Mouse (Mus musculus) embryonic facial prominence, embryonic 15.5 days (tissue): ENCODE measurements around the gene Brpf3. TPM values are rescaled to one million over a fixed set of nuclear protein-coding genes. Genes with fewer than 3 reads are reported as not detected.
"Not testable (repeated sequence)": the region's sequence is repeated elsewhere in the genome, so short reads cannot be mapped to it uniquely, and the experiment has no call there.

Experiments used
- ATAC-seq: fragments of 200-750 bp; cut with Nextera tagmentation; 2 replicates; pipeline ENCODE4 v1.8.0; 2017; ENCODE audit warnings: low read depth, moderate TSS enrichment; ENCODE audit not compliant: insufficient number of reproducible peaks, low FRiP score, low TSS enrichment
- H3K27ac ChIP-seq: fragments of 300-500 bp; sonication (generic); replicated peaks from 2 replicates; pipeline ENCODE4 v1.5.1; 2015; ENCODE audit warnings: mild to moderate bottlenecking, inconsistent platforms
- H3K27me3 ChIP-seq: fragments of 300-500 bp; sonication (generic); 2 replicates; pipeline ENCODE4 v1.6.1; 2015; ENCODE audit warnings: inconsistent platforms
- H3K36me3 ChIP-seq: fragments of 300-500 bp; sonication (generic); 2 replicates; pipeline ENCODE4 v1.6.1; 2015; ENCODE audit warnings: mild to moderate bottlenecking, inconsistent platforms
- H3K4me1 ChIP-seq: fragments of 300-500 bp; sonication (generic); 2 replicates; pipeline ENCODE4 v1.6.1; 2015; ENCODE audit warnings: inconsistent platforms
- H3K4me2 ChIP-seq: fragments of 300-500 bp; sonication (generic); replicated peaks from 2 replicates; pipeline ENCODE4 v1.6.1; 2015; ENCODE audit warnings: mild to moderate bottlenecking, inconsistent platforms
- H3K4me3 ChIP-seq: fragments of 300-500 bp; sonication (generic); replicated peaks from 2 replicates; pipeline ENCODE4 v1.5.1; 2015; ENCODE audit warnings: mild to moderate bottlenecking, inconsistent platforms
- H3K9ac ChIP-seq: fragments of 300-500 bp; sonication (generic); 2 replicates; pipeline ENCODE4 v1.6.1; 2015; ENCODE audit warnings: inconsistent platforms
- H3K9me3 ChIP-seq: fragments of 300-500 bp; sonication (generic); replicated peaks from 2 replicates; pipeline ENCODE4 v1.6.1; 2016; ENCODE audit warnings: inconsistent platforms
- WGBS: fragments of 180-500 bp; shearing (Covaris S2); methylation state at CpG from one replicate; pipeline ENCODE4 v1.1.7; 2015; 5-methylcytosine and 5-hydroxymethylcytosine counted together
- polyA plus RNA-seq: library from polyadenylated mRNA; unstranded; fragments of >200 nt; fragmentation: Nextera tagmentation; extraction: Ambion mirVana; gene quantifications from 2 replicates; pipeline ENCODE4 v1.2.1, GENCODE M21; 2015

Gene Brpf3
- polyA plus RNA-seq, 1 experiment from 2014 or later = 11.2 TPM

DNA sequence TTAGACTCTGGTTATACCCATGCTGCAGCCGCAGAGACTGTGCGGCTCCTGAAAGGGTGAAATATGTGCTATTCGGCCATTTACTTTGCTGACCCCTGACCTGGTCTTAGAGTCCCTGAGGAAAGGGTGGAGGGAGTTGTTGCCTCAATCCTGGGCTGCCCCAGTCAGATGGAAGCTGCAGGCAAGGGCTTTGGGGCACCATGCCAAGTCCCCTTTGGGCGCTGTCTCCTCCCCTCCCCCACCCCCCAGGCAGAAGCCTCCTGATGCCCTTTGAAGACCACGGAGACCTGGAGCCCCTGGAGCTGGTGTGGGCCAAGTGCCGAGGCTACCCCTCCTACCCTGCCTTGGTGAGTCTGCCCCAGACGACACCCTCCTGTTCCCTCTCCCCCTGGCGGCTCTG is 30.2 kb downstream of the Brpf3 start:
- H3K4me1 ChIP-seq = no peaks in the 10 kb centered on the region
- no peak overlapping the region for H3K27ac ChIP-seq
- no peak for ATAC-seq
- WGBS = 74% methylated on average over 8 of the region's 8 CpGs
- H3K36me3 ChIP-seq = peaks cover 92% of the 10 kb centered on the region
- no peaks in the 10 kb centered on the region for H3K27me3 ChIP-seq
- H3K4me3 ChIP-seq = no peak overlapping the region
- no peak overlapping the region for H3K9ac ChIP-seq
- no peaks in the 10 kb centered on the region for H3K9me3 ChIP-seq
- no peak overlapping the region for H3K4me2 ChIP-seq

DNA sequence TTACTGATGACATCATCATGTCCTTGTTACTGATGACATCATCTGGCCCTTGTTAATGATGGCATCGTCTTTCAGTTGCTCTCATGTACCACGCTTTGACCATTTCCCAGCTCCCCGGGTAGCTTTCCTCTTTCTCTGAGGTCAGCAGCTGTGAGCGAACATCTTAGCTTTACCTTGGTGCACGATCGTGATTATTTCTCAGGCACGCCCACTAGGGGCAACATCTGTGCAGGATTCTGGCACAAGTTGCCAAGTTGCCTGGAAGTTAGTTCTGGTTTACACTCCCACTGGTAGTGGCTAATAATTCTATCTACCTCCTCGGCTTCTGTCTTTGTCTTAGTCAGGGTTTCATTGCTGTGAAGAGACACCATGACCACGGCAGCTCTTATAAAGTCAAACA is 31.1 kb downstream of the Brpf3 start:
- H3K27me3 ChIP-seq = no peaks in the 10 kb centered on the region
- H3K9me3 ChIP-seq = no peaks in the 10 kb centered on the region
- no peak overlapping the region for H3K4me2 ChIP-seq
- H3K4me1 ChIP-seq = no peaks in the 10 kb centered on the region
- no peak overlapping the region for H3K4me3 ChIP-seq
- H3K9ac ChIP-seq = no peak overlapping the region
- no peak overlapping the region for H3K27ac ChIP-seq
- H3K36me3 ChIP-seq = peaks cover 92% of the 10 kb centered on the region
- 74% methylated on average over 9 of the region's 9 CpGs for WGBS
- ATAC-seq = no peak

DNA sequence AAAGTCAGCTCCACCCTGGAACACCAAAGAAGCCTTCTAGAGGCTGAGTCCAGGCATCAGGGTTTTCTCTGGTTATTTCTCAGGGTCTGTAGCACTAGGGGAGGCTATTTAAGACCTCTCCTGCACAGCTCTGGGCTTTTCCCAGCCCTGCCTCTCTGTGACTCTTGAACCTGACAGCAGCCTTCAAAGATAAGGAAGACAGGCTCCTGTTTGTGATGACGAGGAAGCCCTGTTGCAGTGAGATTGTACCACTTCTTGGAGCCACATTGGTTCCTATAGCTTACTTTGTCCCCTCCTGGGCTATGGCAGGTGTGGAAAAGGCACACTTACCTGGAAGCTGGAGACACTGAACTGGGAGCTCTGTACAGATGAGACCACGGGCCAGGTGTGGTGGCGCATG is 32.0 kb downstream of the Brpf3 start:
- no peaks in the 10 kb centered on the region for H3K4me1 ChIP-seq
- no peak overlapping the region for H3K4me2 ChIP-seq
- no peak overlapping the region for H3K9ac ChIP-seq
- H3K36me3 ChIP-seq = peaks cover 92% of the 10 kb centered on the region
- H3K27me3 ChIP-seq = no peaks in the 10 kb centered on the region
- no peaks in the 10 kb centered on the region for H3K9me3 ChIP-seq
- 93% methylated on average over 3 of the region's 3 CpGs for WGBS
- ATAC-seq = no peak
- H3K4me3 ChIP-seq = no peak overlapping the region
- no peak overlapping the region for H3K27ac ChIP-seq

DNA sequence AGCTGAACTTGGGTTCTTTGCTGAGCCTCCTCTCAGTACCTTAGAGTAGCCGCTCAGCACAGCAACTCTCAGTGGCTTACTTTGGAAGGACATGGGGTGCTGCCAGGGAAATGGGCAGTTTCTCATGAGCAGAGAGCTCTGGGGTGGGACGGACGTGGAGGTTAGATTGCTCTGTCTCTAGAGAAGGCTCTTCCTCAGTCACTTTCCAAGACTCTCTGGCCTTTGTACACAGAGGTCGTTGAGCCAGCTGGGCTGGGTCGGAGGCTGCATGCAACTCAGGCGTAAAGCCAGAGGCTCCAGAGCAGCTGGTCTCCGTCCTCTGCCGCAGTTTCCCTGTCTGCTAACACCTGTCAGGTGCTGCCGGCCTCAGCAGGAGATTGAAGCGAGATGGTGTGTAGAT is 33.8 kb downstream of the Brpf3 start:
- no peak overlapping the region for H3K9ac ChIP-seq
- no peaks in the 10 kb centered on the region for H3K4me1 ChIP-seq
- H3K9me3 ChIP-seq = no peaks in the 10 kb centered on the region
- 82% methylated on average over 10 of the region's 10 CpGs for WGBS
- H3K27ac ChIP-seq = no peak overlapping the region
- ATAC-seq = no peak
- peaks cover 90% of the 10 kb centered on the region for H3K36me3 ChIP-seq
- no peak overlapping the region for H3K4me2 ChIP-seq
- H3K4me3 ChIP-seq = no peak overlapping the region
- no peaks in the 10 kb centered on the region for H3K27me3 ChIP-seq

DNA sequence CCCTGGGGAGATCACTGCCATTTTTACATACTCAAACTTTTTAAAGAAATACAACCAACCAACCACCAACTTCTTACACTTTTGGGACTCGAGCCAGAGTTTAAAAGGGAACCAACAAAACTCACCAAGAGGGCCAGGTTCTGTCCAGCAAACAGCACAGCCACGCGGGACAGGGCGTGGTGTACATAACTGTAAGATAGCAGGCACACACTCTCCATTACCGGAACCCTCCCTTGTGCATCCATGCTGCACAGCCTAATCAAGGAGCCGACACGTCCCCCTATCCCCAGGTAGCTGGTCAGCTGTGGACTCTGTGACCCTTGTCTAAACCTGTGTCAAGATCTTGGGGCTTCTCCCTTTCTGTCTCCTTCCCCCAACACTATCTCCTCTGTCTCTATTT is 37.0 kb downstream of the Brpf3 start:
- Histone ChIP-seq H3K4me3 (no peak overlapping the region), H3K4me1 (no peaks in the 10 kb centered on the region), H3K27me3 (no peaks in the 10 kb centered on the region), H3K4me2 (no peak overlapping the region), H3K36me3 (peaks cover 61% of the 10 kb centered on the region), H3K9me3 (no peaks in the 10 kb centered on the region), H3K9ac (no peak overlapping the region), H3K27ac (no peak overlapping the region)
- no peak for ATAC-seq
- WGBS = 92% methylated on average over 7 of the region's 7 CpGs

DNA sequence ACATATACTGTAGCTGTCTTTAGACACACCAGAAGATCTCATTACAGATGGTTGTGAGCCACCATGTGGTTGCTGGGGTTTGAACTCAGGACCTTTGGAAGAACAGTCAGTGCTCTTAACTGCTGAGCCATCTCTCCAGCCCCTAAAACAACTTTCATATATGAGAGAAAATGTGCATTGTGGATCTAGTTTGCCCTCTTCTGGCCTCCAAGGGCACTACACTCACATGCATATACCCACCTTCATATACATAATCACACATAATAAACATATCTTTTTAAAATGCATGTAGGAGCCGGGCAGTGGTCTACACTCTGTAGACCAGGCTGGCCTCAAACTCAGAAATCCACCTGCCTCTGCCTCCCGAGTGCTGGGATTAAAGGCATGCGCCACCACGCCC is 41.1 kb downstream of the Brpf3 start:
- not testable (repeated sequence) for H3K4me2 ChIP-seq, H3K4me1 ChIP-seq, H3K27me3 ChIP-seq, H3K9ac ChIP-seq, H3K27ac ChIP-seq, H3K4me3 ChIP-seq, ATAC-seq, H3K9me3 ChIP-seq
- 95% methylated on average over 4 of the region's 4 CpGs for WGBS
- peaks cover 26% of the 10 kb centered on the region for H3K36me3 ChIP-seq

DNA sequence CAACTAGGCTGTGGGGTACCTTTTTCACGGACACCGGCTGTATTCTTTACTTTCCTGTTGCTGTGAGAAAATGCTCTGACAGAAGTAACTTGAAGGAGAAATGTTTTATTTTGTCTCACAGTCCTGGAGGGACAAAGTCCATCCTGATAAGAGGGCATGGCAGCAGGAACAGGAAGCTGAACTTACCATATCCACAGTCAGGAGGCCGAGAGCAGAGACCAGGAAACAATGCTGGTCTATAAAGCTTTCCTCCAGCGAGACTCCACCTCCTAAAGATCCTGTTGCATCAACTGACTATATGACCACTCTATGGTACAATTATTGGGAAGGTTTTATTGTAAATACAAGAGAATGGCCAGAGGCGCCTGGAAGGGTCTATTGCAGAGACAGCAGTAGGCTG is 42.8 kb downstream of the Brpf3 start:
- 0 out of 2 replicates have a peak, but pooled peaks cover 6% of the 10 kb centered on the region for H3K4me1 ChIP-seq
- WGBS = 83% methylated on average over 5 of the region's 5 CpGs
- ATAC-seq = no peak
- H3K27ac ChIP-seq = no peak overlapping the region
- H3K9ac ChIP-seq = no peak overlapping the region
- peaks cover 9% of the 10 kb centered on the region for H3K36me3 ChIP-seq
- no peaks in the 10 kb centered on the region for H3K9me3 ChIP-seq
- H3K4me2 ChIP-seq = no peak overlapping the region
- no peaks in the 10 kb centered on the region for H3K27me3 ChIP-seq
- no peak overlapping the region for H3K4me3 ChIP-seq

DNA sequence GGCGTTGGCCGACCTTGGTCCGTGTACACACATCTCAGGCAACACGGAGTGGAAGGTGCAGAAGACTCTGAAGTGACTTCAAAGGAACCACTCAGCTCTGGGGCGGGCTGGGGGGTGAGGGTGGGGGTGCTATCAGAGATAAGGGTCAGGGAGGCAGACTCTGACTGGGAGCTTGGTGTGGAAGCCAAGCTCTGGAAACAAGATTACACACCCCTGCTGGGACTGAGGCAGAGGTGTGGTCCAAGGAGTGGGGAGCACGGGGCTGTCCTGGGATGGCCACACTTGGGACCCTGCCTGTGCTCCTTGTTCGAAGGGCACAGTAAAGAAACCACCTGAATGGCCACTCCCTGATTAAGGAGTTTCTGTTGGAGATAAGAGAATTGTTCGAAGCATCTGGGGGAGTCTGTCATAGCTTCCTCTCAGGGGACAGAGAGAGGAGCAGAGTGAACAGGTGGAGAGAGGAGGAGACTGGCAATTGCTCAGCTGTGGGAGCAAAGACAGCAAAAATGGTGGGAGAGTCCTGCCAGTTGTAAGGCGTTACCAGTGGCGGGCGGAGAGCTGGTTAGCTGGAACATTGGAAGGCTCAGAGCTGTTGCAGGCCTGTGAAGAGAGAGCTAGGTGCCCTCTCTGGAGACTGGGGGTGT is 46.2 kb downstream of the Brpf3 start:
- no peak for ATAC-seq
- no peaks in the 10 kb centered on the region for H3K36me3 ChIP-seq
- 65% methylated on average over 10 of the region's 11 CpGs for WGBS
- H3K9ac ChIP-seq = no peak overlapping the region
- H3K4me1 ChIP-seq = 0 out of 2 replicates have a peak, but pooled peaks cover 6% of the 10 kb centered on the region
- no peaks in the 10 kb centered on the region for H3K27me3 ChIP-seq
- no peaks in the 10 kb centered on the region for H3K9me3 ChIP-seq
- no peak overlapping the region for H3K4me2 ChIP-seq
- H3K27ac ChIP-seq = no peak overlapping the region
- H3K4me3 ChIP-seq = no peak overlapping the region

DNA sequence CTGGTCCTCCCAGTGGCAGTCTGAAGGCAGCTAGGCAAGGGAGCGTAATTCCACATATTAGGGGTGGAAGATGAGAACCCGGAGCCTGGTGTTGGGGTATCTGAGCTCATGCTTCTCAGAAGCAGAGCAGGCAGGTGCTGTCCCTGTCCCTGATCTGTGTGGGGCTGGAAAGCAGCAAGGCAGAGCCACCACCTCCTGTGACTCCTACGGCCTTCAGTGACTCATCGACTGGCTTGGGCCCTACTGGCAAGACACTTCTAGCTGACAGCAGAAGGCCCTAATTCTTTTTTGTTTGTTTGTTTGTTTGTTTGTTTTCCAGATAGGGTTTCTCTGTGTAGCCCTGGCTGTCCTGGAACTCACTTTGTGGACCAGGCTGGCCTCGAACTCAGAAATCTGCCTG is 49.6 kb downstream of the Brpf3 start:
- WGBS = 92% methylated on average over 5 of the region's 5 CpGs
- no peaks in the 10 kb centered on the region for H3K9me3 ChIP-seq
- H3K9ac ChIP-seq = no peak overlapping the region
- no peak overlapping the region for H3K4me2 ChIP-seq
- H3K36me3 ChIP-seq = no peaks in the 10 kb centered on the region
- H3K27me3 ChIP-seq = no peaks in the 10 kb centered on the region
- ATAC-seq = no peak
- no peak overlapping the region for H3K4me3 ChIP-seq
- H3K4me1 ChIP-seq = no peaks in the 10 kb centered on the region
- H3K27ac ChIP-seq = no peak overlapping the region

DNA sequence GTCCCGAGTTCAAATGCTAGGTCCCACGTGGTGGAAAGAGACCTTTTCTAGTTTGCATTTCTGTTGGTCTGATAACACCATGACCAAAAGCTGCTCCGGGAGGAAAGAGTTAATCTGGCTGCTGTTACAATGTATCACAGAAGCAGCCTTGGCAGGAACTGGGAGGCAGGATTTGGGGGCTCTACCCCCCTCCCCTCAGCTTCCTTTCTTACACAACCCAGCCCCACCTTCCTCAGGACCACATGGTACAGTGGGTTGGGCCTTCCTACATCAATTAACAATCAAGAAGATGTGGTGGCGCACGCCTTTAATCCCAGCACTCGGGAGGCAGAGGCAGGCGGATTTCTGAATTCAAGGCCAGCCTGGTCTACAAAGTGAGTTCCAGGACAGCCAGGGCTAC is 53.5 kb downstream of the Brpf3 start:
- H3K9me3 ChIP-seq = no peaks in the 10 kb centered on the region
- no peak overlapping the region for H3K4me3 ChIP-seq
- no peak overlapping the region for H3K27ac ChIP-seq
- no peak overlapping the region for H3K4me2 ChIP-seq
- no peak for ATAC-seq
- H3K4me1 ChIP-seq = peaks cover 3% of the 10 kb centered on the region; the same call in 1 of the 2 replicates
- H3K36me3 ChIP-seq = no peaks in the 10 kb centered on the region
- 83% methylated on average over 7 of the region's 7 CpGs for WGBS
- H3K9ac ChIP-seq = no peak overlapping the region
- no peaks in the 10 kb centered on the region for H3K27me3 ChIP-seq

DNA sequence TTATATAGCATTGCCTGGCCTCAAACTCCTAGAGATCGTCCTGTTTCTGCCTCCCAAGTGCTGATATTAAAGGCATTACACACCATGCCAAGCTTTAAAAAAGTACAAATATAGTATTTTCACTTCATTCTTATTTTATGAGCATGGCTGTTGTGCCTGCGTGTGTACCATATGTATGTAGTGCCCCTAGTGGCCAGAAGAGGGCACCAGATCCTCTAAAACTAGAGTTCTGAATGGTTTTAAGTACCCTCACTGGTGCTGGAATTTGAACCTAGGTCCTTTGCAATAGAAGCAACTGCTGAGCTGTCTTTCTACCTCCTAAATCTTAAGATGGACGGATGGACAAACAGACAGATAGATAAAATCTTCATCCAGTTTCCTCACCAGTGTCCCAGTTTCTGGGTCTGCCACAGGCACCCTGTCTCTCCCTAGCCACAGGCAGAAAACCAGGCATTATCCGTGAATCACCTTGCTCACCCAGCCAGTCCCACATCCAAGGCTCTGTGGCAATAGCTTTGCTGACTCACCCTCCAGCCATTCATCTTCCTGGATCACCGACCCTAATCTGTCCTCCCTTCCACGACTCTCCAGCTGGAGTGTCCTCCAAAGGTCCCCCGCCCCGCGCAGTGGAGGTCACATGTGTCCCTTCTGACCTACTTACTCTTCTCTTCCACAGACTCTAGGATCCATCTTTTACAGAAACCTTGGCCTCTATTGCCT is 54.4 kb downstream of the Brpf3 start:
- Histone ChIP-seq H3K27me3 (no peaks in the 10 kb centered on the region), H3K9me3 (no peaks in the 10 kb centered on the region), H3K9ac (no peak overlapping the region), H3K4me2 (no peak overlapping the region), H3K36me3 (no peaks in the 10 kb centered on the region), H3K4me1 (peaks cover 3% of the 10 kb centered on the region; the same call in 1 of the 2 replicates), H3K27ac (peak overlapping the region; percentile 68; the same call in 1 of the 2 replicates), H3K4me3 (no peak overlapping the region)
- WGBS = 70% methylated on average over 9 of the region's 9 CpGs
- no peak for ATAC-seq

DNA sequence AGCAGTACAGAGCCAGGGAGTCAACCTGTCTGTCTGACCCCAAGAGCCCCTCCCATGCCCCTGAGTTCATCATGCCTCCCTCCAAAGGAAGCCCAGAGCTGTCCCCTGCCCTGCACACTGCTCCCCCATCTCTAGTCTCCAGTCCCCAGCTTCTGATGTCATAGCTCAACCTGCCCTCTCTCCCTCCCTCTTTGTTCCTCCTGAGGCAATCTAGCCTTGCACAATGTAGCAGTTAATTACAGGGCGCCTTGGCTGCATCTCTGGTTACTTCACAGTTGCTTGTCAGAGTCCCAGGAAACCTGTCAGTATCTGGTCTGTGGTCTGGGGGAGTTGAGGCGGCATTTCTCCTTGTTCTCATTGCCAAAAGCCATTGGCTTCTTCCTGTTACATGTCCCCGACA is 55.1 kb downstream of the Brpf3 start:
- Histone ChIP-seq H3K4me2 (no peak overlapping the region), H3K4me3 (no peak overlapping the region), H3K27me3 (no peaks in the 10 kb centered on the region), H3K9ac (no peak overlapping the region), H3K27ac (peak overlapping the region; percentile 68; the same call in 1 of the 2 replicates), H3K4me1 (peaks cover 3% of the 10 kb centered on the region; the same call in 1 of the 2 replicates), H3K36me3 (no peaks in the 10 kb centered on the region), H3K9me3 (no peaks in the 10 kb centered on the region)
- peak; percentile 61; the same call in 1 of the 2 replicates for ATAC-seq
- 40% methylated on average over 3 of the region's 3 CpGs for WGBS
